Mouse (Mus musculus): ENCODE data around the gene Nyap2. TPM values are rescaled to one million over a fixed set of nuclear protein-coding genes. Genes with fewer than 3 reads are reported as not detected.
A peak's percentile ranks its signal among the peaks of the same experiment; 100 is the strongest.
"Not testable (repeated sequence)": the region's sequence is repeated elsewhere in the genome, so short reads cannot be mapped to it uniquely, and the experiment has no call there.

The Nyap2 gene
- polyA plus RNA-seq, 1 experiment from 2014 or later: 0.05 TPM

GRCm38 (mm10) chr1:81209536-81209935 is 132.8 kb downstream of the Nyap2 start:
- Histone ChIP-seq H3K27ac (no peak overlapping the region), H3K4me3 (replicated peaks) (no peak overlapping the region), H3K4me2 (no peak overlapping the region), H3K9me3 (no peaks in the 10 kb centered on the region), H3K4me1 (replicated peaks) (no peaks in the 10 kb centered on the region), H3K36me3 (no peaks in the 10 kb centered on the region), H3K9ac (replicated peaks) (no peak overlapping the region), H3K27me3 (no peaks in the 10 kb centered on the region)
- ATAC-seq (ENCODE audit: insufficient number of reproducible peaks, insufficient read depth, low FRiP score, low TSS enrichment, low read depth): no peak
- WGBS: 93% methylated on average over 2 of the region's 2 CpGs

DNA sequence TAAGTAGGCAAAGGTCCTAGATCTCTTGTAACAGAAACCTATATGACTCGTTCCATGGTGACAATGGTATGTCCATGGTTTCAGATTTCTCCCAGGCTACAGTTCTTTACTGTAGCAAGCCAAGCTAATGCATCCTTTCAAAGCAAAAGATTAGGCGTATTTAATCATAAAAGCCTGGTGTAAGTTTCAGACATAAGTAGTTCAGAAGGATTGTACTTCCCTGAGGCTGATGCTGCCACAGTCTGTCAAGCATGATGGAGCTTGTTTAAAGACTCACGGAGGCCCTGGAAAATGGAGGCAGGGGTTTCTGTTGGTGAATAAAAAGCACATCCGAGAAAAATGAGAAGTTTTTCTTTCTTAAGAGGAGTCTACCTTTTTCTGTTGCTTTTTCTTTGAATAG is 134.7 kb downstream of the Nyap2 start:
- H3K27ac ChIP-seq: no peak overlapping the region
- no peaks in the 10 kb centered on the region for H3K4me1 ChIP-seq (replicated peaks)
- no peak overlapping the region for H3K4me3 ChIP-seq (replicated peaks)
- no peak for ATAC-seq (ENCODE audit: insufficient number of reproducible peaks, insufficient read depth, low FRiP score, low TSS enrichment, low read depth)
- WGBS: 71% methylated on average over 4 of the region's 4 CpGs
- no peaks in the 10 kb centered on the region for H3K9me3 ChIP-seq
- H3K4me2 ChIP-seq: no peak overlapping the region
- H3K27me3 ChIP-seq: no peaks in the 10 kb centered on the region
- no peaks in the 10 kb centered on the region for H3K36me3 ChIP-seq
- no peak overlapping the region for H3K9ac ChIP-seq (replicated peaks)

GRCm38 (mm10) chr1:81219790-81220189 is 143.0 kb downstream of the Nyap2 start:
- no peaks in the 10 kb centered on the region for H3K4me1 ChIP-seq (replicated peaks)
- WGBS: 78% methylated on average over 1 of the region's 1 CpGs

DNA sequence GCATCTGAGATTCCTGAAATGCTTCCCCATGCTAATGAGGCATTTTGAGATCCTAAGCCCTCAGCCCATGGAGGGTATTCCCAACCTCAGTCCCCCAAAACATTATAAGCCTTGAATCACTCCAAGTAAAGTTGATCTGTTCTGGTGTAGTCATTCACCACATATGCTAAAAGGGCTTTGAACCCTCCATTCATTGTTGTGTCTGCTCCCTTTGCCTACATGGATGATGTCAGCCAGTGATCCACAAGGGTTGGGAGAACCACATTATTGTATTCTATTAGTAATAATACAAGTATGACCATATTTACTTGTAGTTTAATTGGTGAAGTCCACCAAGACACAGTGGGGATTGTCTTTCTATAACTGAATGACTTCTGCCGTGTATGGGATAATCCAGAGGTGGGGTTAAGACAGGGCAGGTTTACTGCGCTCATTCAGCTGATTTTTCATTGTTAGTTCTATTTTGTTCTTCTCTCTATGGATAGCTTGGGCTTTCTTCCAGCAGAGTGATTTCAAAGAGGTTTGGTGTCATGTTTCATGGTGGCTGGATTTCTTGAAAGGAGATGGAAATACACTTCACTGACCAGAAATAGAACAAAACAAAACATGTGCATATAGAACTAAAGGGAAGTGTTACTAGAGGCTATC is 155.1 kb downstream of the Nyap2 start:
- H3K36me3 ChIP-seq: no peaks in the 10 kb centered on the region
- H3K4me1 ChIP-seq (replicated peaks): no peaks in the 10 kb centered on the region
- no peak overlapping the region for H3K27ac ChIP-seq
- ATAC-seq (ENCODE audit: insufficient number of reproducible peaks, insufficient read depth, low FRiP score, low TSS enrichment, low read depth): no peak
- H3K9me3 ChIP-seq: no peaks in the 10 kb centered on the region
- H3K27me3 ChIP-seq: no peaks in the 10 kb centered on the region
- no peak overlapping the region for H3K4me3 ChIP-seq (replicated peaks)
- no peak overlapping the region for H3K9ac ChIP-seq (replicated peaks)
- H3K4me2 ChIP-seq: no peak overlapping the region
- WGBS: 70% methylated on average over 2 of the region's 2 CpGs

More at GRCm38 (mm10) chr1:81219790-81220189, 143.0 kb downstream of the Nyap2 start:
- Histone ChIP-seq H3K36me3 (no peaks in the 10 kb centered on the region), H3K27me3 (no peaks in the 10 kb centered on the region), H3K9me3 (no peaks in the 10 kb centered on the region), H3K4me2 (no peak overlapping the region), H3K27ac (no peak overlapping the region), H3K9ac (replicated peaks) (no peak overlapping the region), H3K4me3 (replicated peaks) (no peak overlapping the region)
- ATAC-seq (ENCODE audit: insufficient number of reproducible peaks, insufficient read depth, low FRiP score, low TSS enrichment, low read depth): no peak

- not testable (repeated sequence) for H3K27me3 ChIP-seq; H3K36me3 ChIP-seq; H3K4me2 ChIP-seq; H3K27ac ChIP-seq; ATAC-seq (ENCODE audit: insufficient number of reproducible peaks, insufficient read depth, low FRiP score, low TSS enrichment, low read depth); H3K9me3 ChIP-seq; H3K4me1 ChIP-seq (replicated peaks); H3K9ac ChIP-seq (replicated peaks); H3K4me3 ChIP-seq (replicated peaks)
- 78% methylated on average over 5 of the region's 5 CpGs for WGBS
Observed at GRCm38 (mm10) chr1:81232407-81232789, 155.6 kb downstream of the Nyap2 start.

GRCm38 (mm10) chr1:81248447-81249205 is 171.9 kb downstream of the Nyap2 start:
- no peak overlapping the region for H3K4me2 ChIP-seq
- 82% methylated on average over 3 of the region's 3 CpGs for WGBS
- no peaks in the 10 kb centered on the region for H3K9me3 ChIP-seq
- no peaks in the 10 kb centered on the region for H3K27me3 ChIP-seq
- no peak overlapping the region for H3K4me3 ChIP-seq (replicated peaks)
- no peak overlapping the region for H3K9ac ChIP-seq (replicated peaks)
- H3K27ac ChIP-seq: no peak overlapping the region
- H3K36me3 ChIP-seq: no peaks in the 10 kb centered on the region
- H3K4me1 ChIP-seq (replicated peaks): no peaks in the 10 kb centered on the region
- no peak for ATAC-seq (ENCODE audit: insufficient number of reproducible peaks, insufficient read depth, low FRiP score, low TSS enrichment, low read depth)

- 86% methylated on average over 11 of the region's 11 CpGs for WGBS
- Histone ChIP-seq H3K27ac (no peak overlapping the region), H3K9ac (replicated peaks) (no peak overlapping the region), H3K4me2 (no peak overlapping the region), H3K27me3 (no peaks in the 10 kb centered on the region), H3K9me3 (no peaks in the 10 kb centered on the region), H3K4me3 (replicated peaks) (no peak overlapping the region), H3K4me1 (replicated peaks) (no peaks in the 10 kb centered on the region), H3K36me3 (no peaks in the 10 kb centered on the region)
- no peak for ATAC-seq (ENCODE audit: insufficient number of reproducible peaks, insufficient read depth, low FRiP score, low TSS enrichment, low read depth)
Observed at GRCm38 (mm10) chr1:81250068-81250467, 173.3 kb downstream of the Nyap2 start.

- Histone ChIP-seq H3K27ac (no peak overlapping the region), H3K27me3 (no peaks in the 10 kb centered on the region), H3K4me2 (no peak overlapping the region), H3K36me3 (no peaks in the 10 kb centered on the region), H3K4me1 (replicated peaks) (no peaks in the 10 kb centered on the region), H3K4me3 (replicated peaks) (no peak overlapping the region), H3K9me3 (no peaks in the 10 kb centered on the region), H3K9ac (replicated peaks) (no peak overlapping the region)
- ATAC-seq (ENCODE audit: insufficient number of reproducible peaks, insufficient read depth, low FRiP score, low TSS enrichment, low read depth): no peak
- WGBS: 87% methylated on average over 3 of the region's 3 CpGs
Observed at GRCm38 (mm10) chr1:81266441-81266840, 189.7 kb downstream of the Nyap2 start.

- WGBS: 44% methylated on average over 9 of the region's 9 CpGs
- no peak for ATAC-seq (ENCODE audit: insufficient number of reproducible peaks, insufficient read depth, low FRiP score, low TSS enrichment, low read depth)
- H3K27ac ChIP-seq: no peak overlapping the region
Observed at GRCm38 (mm10) chr1:81280978-81281377, 204.2 kb downstream of the Nyap2 start.

DNA sequence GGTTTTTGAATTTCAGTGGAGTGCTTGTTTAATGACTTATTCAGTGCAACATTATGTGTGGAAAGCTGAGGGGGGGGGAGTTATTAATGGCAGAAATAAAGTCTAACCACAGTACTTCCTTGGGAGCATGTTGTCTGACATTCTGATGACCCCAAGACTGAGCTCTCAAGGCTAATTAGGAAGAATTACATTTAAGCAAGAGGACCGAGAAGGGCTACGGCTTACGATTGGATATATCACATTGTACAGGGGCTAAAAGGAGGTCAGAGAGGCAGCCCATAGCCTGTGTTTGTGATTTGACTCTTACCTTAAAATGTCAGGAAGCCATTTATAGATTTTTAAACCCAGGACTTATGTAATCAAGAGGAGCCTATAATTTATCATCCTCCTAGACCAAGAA is 208.9 kb downstream of the Nyap2 start:
- Histone ChIP-seq H3K4me2 (no peak overlapping the region), H3K9me3 (no peaks in the 10 kb centered on the region), H3K27me3 (no peaks in the 10 kb centered on the region), H3K36me3 (no peaks in the 10 kb centered on the region), H3K27ac (no peak overlapping the region), H3K9ac (replicated peaks) (no peak overlapping the region), H3K4me1 (replicated peaks) (no peaks in the 10 kb centered on the region), H3K4me3 (replicated peaks) (no peak overlapping the region)
- ATAC-seq (ENCODE audit: insufficient number of reproducible peaks, insufficient read depth, low FRiP score, low TSS enrichment, low read depth): no peak
- WGBS: 24% methylated on average over 3 of the region's 3 CpGs

More at GRCm38 (mm10) chr1:81280978-81281377, 204.2 kb downstream of the Nyap2 start:
- no peaks in the 10 kb centered on the region for H3K36me3 ChIP-seq
- H3K4me1 ChIP-seq (replicated peaks): no peaks in the 10 kb centered on the region; the same call in 1 of the 2 replicates
- H3K9ac ChIP-seq (replicated peaks): no peak overlapping the region
- H3K4me3 ChIP-seq (replicated peaks): no peak overlapping the region
- H3K27me3 ChIP-seq: no peaks in the 10 kb centered on the region
- H3K9me3 ChIP-seq: no peaks in the 10 kb centered on the region
- no peak overlapping the region for H3K4me2 ChIP-seq

DNA sequence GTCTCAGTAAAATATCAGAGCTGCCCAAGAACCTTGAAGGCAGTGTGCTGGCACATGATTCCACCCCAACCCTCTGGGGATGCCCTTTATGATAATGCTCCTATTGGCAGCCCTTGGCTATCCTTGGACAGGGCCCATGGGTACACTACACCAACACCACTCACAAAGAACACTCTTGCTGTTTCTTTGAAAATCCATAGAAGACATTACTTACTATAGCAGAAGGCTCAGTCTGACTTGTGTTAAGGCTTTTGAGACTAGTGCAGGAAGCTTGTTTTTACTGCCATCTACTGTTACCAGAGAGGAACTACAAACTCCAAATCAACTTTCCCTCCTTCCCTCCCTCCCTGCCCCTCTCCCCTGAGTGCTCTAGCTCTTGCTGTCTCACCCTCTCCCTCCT is 210.3 kb downstream of the Nyap2 start:
- H3K9me3 ChIP-seq: no peaks in the 10 kb centered on the region
- no peaks in the 10 kb centered on the region for H3K27me3 ChIP-seq
- no peak overlapping the region for H3K4me3 ChIP-seq (replicated peaks)
- no peak overlapping the region for H3K9ac ChIP-seq (replicated peaks)
- no peaks in the 10 kb centered on the region for H3K36me3 ChIP-seq
- ATAC-seq (ENCODE audit: insufficient number of reproducible peaks, insufficient read depth, low FRiP score, low TSS enrichment, low read depth): peak; percentile 79; the same call in 1 of the 2 replicates
- H3K4me2 ChIP-seq: no peak overlapping the region
- H3K27ac ChIP-seq: no peak overlapping the region
- H3K4me1 ChIP-seq (replicated peaks): no peaks in the 10 kb centered on the region

GRCm38 (mm10) chr1:81300735-81301134 is 224.0 kb downstream of the Nyap2 start:
- WGBS: 54% methylated on average over 4 of the region's 4 CpGs
- no peak for ATAC-seq (ENCODE audit: insufficient number of reproducible peaks, insufficient read depth, low FRiP score, low TSS enrichment, low read depth)
- H3K27me3 ChIP-seq: no peaks in the 10 kb centered on the region

More at GRCm38 (mm10) chr1:81300735-81301134, 224.0 kb downstream of the Nyap2 start:
- Histone ChIP-seq H3K4me1 (replicated peaks) (no peaks in the 10 kb centered on the region), H3K4me3 (replicated peaks) (no peak overlapping the region), H3K9me3 (no peaks in the 10 kb centered on the region), H3K36me3 (no peaks in the 10 kb centered on the region), H3K4me2 (no peak overlapping the region), H3K9ac (replicated peaks) (no peak overlapping the region), H3K27ac (no peak overlapping the region)

Measured in limb, embryonic 12.5 days (tissue).